ENCODE assay signal across 19 mouse cellular contexts in genomic region chr2:148687971-148688370, GRCm38 (mm10). TPM values are rescaled to one million over a fixed set of nuclear protein-coding genes. Genes with fewer than 3 reads are reported as not detected.
A peak's percentile ranks its signal among the peaks of the same experiment; 100 is the strongest.
DNase-seq lines count a peak whose midpoint lies in the region; ATAC-seq lines count a peak whose summit lies in the region.
"Had no signal": no experiment of that assay in that cellular context is flagged by ENCODE, and none has a peak within 500 bp of the region (broad histone marks: within the 10 kb centered on the region; RNA-seq: fewer than 3 reads in every experiment).

No protein-coding gene starts in this region.

- no peaks in the 10 kb centered on the region for H3K27me3 ChIP-seq in intestine, embryonic 16.5 days (replicated peaks; ENCODE audit: control insufficient read depth, insufficient read depth, low read length)
- no peaks in the 10 kb centered on the region for H3K27me3 ChIP-seq in intestine, embryonic 15.5 days (replicated peaks)
- H3K27me3 ChIP-seq in midbrain, embryonic 15.5 days (replicated peaks) = no peaks in the 10 kb centered on the region
- H3K27me3 ChIP-seq: embryonic facial prominence, embryonic 12.5 days; forebrain, embryonic 15.5 days; heart, embryonic 15.5 days had no signal

- 90% methylated on average over 5 of the region's 5 CpGs for WGBS in intestine, embryonic 16.5 days
- WGBS in intestine, embryonic 15.5 days = 93% methylated on average over 5 of the region's 5 CpGs
- 97% methylated on average over 5 of the region's 5 CpGs for WGBS in midbrain, embryonic 15.5 days

- H3K4me1 ChIP-seq in intestine, embryonic 16.5 days (ENCODE audit: control insufficient read depth, insufficient read depth, low read length) = 0 out of 2 replicates have a peak, but pooled peaks cover 2% of the 10 kb centered on the region
- no peaks in the 10 kb centered on the region for H3K4me1 ChIP-seq in intestine, embryonic 15.5 days (replicated peaks)
- H3K4me1 ChIP-seq in midbrain, embryonic 15.5 days = no peaks in the 10 kb centered on the region
- H3K4me1 ChIP-seq: embryonic facial prominence, embryonic 12.5 days had no signal

- peak; percentile 53 to 79 for DNase-seq in kidney, adult 8-10 months
- DNase-seq in kidney, postnatal 10 days = no peak
- DNase-seq in adipocyte (ENCODE audit: low spot score) = peak; percentile 48
- peak; percentile 50 for DNase-seq in kidney, postnatal 14 days
- DNase-seq in right cerebral cortex, postnatal 25 days = no peak
- DNase-seq: adrenal gland, postnatal 14 days; cerebellum, adult 11-12 months; cerebellum, adult 9-10 months; cerebellum, postnatal 25 days; gastrocnemius, postnatal 36 days; heart, adult 18-20 months; heart, postnatal 14 days had no signal

- H3K4me3 ChIP-seq in intestine, embryonic 16.5 days (ENCODE audit: low read length) = no peak overlapping the region
- H3K4me3 ChIP-seq in intestine, embryonic 15.5 days (replicated peaks) = no peak overlapping the region
- H3K4me3 ChIP-seq in midbrain, embryonic 15.5 days = no peak overlapping the region
- H3K4me3 ChIP-seq: embryonic facial prominence, embryonic 12.5 days; forebrain, embryonic 15.5 days; heart, embryonic 15.5 days had no signal

- H3K27ac ChIP-seq in intestine, embryonic 16.5 days (ENCODE audit: low read length) = peak overlapping the region; percentile 19; the same call in 1 of the 2 replicates
- no peak overlapping the region for H3K27ac ChIP-seq in intestine, embryonic 15.5 days
- H3K27ac ChIP-seq in midbrain, embryonic 15.5 days = no peak overlapping the region
- H3K27ac ChIP-seq: embryonic facial prominence, embryonic 12.5 days; forebrain, embryonic 15.5 days; heart, embryonic 15.5 days had no signal

- peaks cover 25% of the 10 kb centered on the region for H3K36me3 ChIP-seq in intestine, embryonic 16.5 days (ENCODE audit: control insufficient read depth, insufficient read depth, low read length)
- H3K36me3 ChIP-seq in intestine, embryonic 15.5 days = peaks cover 37% of the 10 kb centered on the region
- H3K36me3 ChIP-seq in midbrain, embryonic 15.5 days (replicated peaks) = peaks cover 46% of the 10 kb centered on the region; the same call in 1 of the 2 replicates

- no peak overlapping the region for H3K9ac ChIP-seq in intestine, embryonic 16.5 days (ENCODE audit: low read depth, low read length)
- H3K9ac ChIP-seq in intestine, embryonic 15.5 days = no peak overlapping the region
- H3K9ac ChIP-seq in midbrain, embryonic 15.5 days = no peak overlapping the region
- H3K9ac ChIP-seq: embryonic facial prominence, embryonic 12.5 days; forebrain, embryonic 15.5 days; heart, embryonic 15.5 days had no signal

- ATAC-seq in intestine, embryonic 16.5 days = 0 out of 2 replicates have a peak, but pooled peaks have one; percentile 43
- no peak for ATAC-seq in intestine, embryonic 15.5 days
- no peak for ATAC-seq in midbrain, embryonic 15.5 days (replicated peaks)
- ATAC-seq: forebrain, embryonic 15.5 days had no signal

- no peaks in the 10 kb centered on the region for H3K9me3 ChIP-seq in intestine, embryonic 16.5 days (ENCODE audit: control insufficient read depth, low read length)
- no peaks in the 10 kb centered on the region for H3K9me3 ChIP-seq in intestine, embryonic 15.5 days
- no peaks in the 10 kb centered on the region for H3K9me3 ChIP-seq in midbrain, embryonic 15.5 days
- H3K9me3 ChIP-seq: embryonic facial prominence, embryonic 12.5 days; forebrain, embryonic 15.5 days; heart, embryonic 15.5 days had no signal

- no peak overlapping the region for H3K4me2 ChIP-seq in intestine, embryonic 16.5 days (ENCODE audit: low read depth, low read length)
- no peak overlapping the region for H3K4me2 ChIP-seq in intestine, embryonic 15.5 days (replicated peaks)
- no peak overlapping the region for H3K4me2 ChIP-seq in midbrain, embryonic 15.5 days
- H3K4me2 ChIP-seq: embryonic facial prominence, embryonic 12.5 days; forebrain, embryonic 15.5 days; heart, embryonic 11.5 days; heart, embryonic 15.5 days had no signal

RNA-seq across cellular contexts. Expression of gene Gzf1, which starts 7.1 kb away (rescaled TPM):
- polyA plus RNA-seq in intestine, embryonic 16.5 days (2015; fragmentation: Nextera tagmentation; extraction: Ambion mirVana) = 15.2 and 16.3 TPM in 2 replicates
- polyA plus RNA-seq in intestine, embryonic 15.5 days (2015; fragmentation: Nextera tagmentation; extraction: Ambion mirVana) = 15.1 and 16.1 TPM in 2 replicates
- polyA plus RNA-seq in midbrain, embryonic 15.5 days (2015; fragmentation: Nextera tagmentation; extraction: Ambion mirVana) = 14.8 and 15.3 TPM in 2 replicates

RNA-seq across cellular contexts. Expression of gene Nxt1, which starts 15.6 kb away (rescaled TPM):
- 56.7 and 65.2 TPM in 2 replicates for polyA plus RNA-seq in intestine, embryonic 16.5 days (2015; fragmentation: Nextera tagmentation; extraction: Ambion mirVana)
- polyA plus RNA-seq in intestine, embryonic 15.5 days (2015; fragmentation: Nextera tagmentation; extraction: Ambion mirVana) = 73.1 and 73.7 TPM in 2 replicates
- polyA plus RNA-seq in midbrain, embryonic 15.5 days (2015; fragmentation: Nextera tagmentation; extraction: Ambion mirVana) = 37.4 and 39.5 TPM in 2 replicates

RNA-seq across cellular contexts. Expression of gene Napb, which starts 44.3 kb away (rescaled TPM):
- 3.1 and 3.3 TPM in 2 replicates for polyA plus RNA-seq in intestine, embryonic 16.5 days (2015; fragmentation: Nextera tagmentation; extraction: Ambion mirVana)
- 3.4 and 4.1 TPM in 2 replicates for polyA plus RNA-seq in intestine, embryonic 15.5 days (2015; fragmentation: Nextera tagmentation; extraction: Ambion mirVana)
- polyA plus RNA-seq in midbrain, embryonic 15.5 days (2015; fragmentation: Nextera tagmentation; extraction: Ambion mirVana) = 83.2 and 85.2 TPM in 2 replicates

Comparison
In these comparisons a context has a peak if more than half of its experiments do, and no peak if none do; other contexts are left out.
1. DNase-seq: peak in kidney, adult 8-10 months (2 of 2), adipocyte (single experiment) and kidney, postnatal 14 days (single experiment); none in kidney, postnatal 10 days (single experiment) and right cerebral cortex, postnatal 25 days (single experiment).
2. RNA of gene Napb, which starts 44.3 kb away (polyA plus RNA-seq): 83.2 to 85.2 TPM in midbrain, embryonic 15.5 days; 3.4 to 4.1 TPM in intestine, embryonic 15.5 days and 3.1 to 3.3 TPM in intestine, embryonic 16.5 days; every median in the first group is over 10 times any median in the second.